Comparison of ENCODE assay signal across 10 mouse cellular contexts in the genomic region with DNA sequence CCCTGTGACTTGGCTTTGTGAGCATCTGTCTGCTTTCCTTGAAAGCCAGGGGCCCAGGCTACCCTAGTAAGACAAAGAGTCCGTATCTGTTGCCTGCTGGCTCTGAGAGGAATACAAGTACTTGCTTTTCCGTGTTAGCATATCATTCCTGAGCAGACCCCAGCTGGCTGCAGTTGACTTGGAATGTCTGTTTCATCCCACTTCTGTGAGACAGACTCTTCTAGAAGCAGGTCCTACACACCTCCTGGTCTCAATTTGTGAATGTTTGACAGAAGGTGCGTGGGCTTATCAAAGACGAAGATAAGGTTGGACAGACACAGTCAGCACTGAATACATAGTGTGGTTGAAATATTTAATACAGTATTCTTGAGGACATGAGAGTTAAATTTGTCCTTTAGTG. TPM values are rescaled to one million over a fixed set of nuclear protein-coding genes. Genes with fewer than 3 reads are reported as not detected.
A peak's percentile ranks its signal among the peaks of the same experiment; 100 is the strongest.
DNase-seq lines count a peak whose midpoint lies in the region; ATAC-seq and TF ChIP-seq lines count a peak whose summit lies in the region.
"Had no signal": no experiment of that assay in that cellular context is flagged by ENCODE, and none has a peak within 500 bp of the region (broad histone marks: within the 10 kb centered on the region; RNA-seq: fewer than 3 reads in every experiment).

No protein-coding gene starts in this region.

- no peaks in the 10 kb centered on the region for H3K27me3 ChIP-seq in heart, embryonic 15.5 days
- H3K27me3 ChIP-seq in megakaryocyte, embryonic 14.5 days (replicated peaks), result peaks cover 12% of the 10 kb centered on the region
- H3K27me3 ChIP-seq in embryonic facial prominence, embryonic 10.5 days (replicated peaks; ENCODE audit: low read depth, poor library complexity, severe bottlenecking), result no peaks in the 10 kb centered on the region
- no peaks in the 10 kb centered on the region for H3K27me3 ChIP-seq in myocyte (ENCODE audit: control insufficient read depth, insufficient read depth, insufficient read length)
- H3K27me3 ChIP-seq: forebrain, embryonic 13.5 days had no signal

- no peak overlapping the region for H3K9ac ChIP-seq in heart, embryonic 15.5 days
- H3K9ac ChIP-seq: forebrain, embryonic 13.5 days had no signal

- H3K9me3 ChIP-seq in heart, embryonic 15.5 days (replicated peaks), result no peaks in the 10 kb centered on the region
- H3K9me3 ChIP-seq in megakaryocyte, embryonic 14.5 days, result peaks cover 5% of the 10 kb centered on the region
- no peaks in the 10 kb centered on the region for H3K9me3 ChIP-seq in embryonic facial prominence, embryonic 10.5 days
- H3K9me3 ChIP-seq: forebrain, embryonic 13.5 days; limb, embryonic 10.5 days had no signal

- peaks cover 25% of the 10 kb centered on the region for H3K4me1 ChIP-seq in heart, embryonic 15.5 days (replicated peaks)
- H3K4me1 ChIP-seq in megakaryocyte, embryonic 14.5 days, result peaks cover 73% of the 10 kb centered on the region
- peaks cover 23% of the 10 kb centered on the region for H3K4me1 ChIP-seq in embryonic facial prominence, embryonic 10.5 days

- TF ChIP-seq POLR2A in myocyte (IDR thresholded peaks at IDR 0.05; ENCODE audit: insufficient read length, low read depth), result no peak

- H3K36me3 ChIP-seq in heart, embryonic 15.5 days, result peaks cover 18% of the 10 kb centered on the region; the same call in 1 of the 2 replicates
- H3K36me3 ChIP-seq in megakaryocyte, embryonic 14.5 days (replicated peaks; ENCODE audit: low read length), result peaks cover 56% of the 10 kb centered on the region
- H3K36me3 ChIP-seq in embryonic facial prominence, embryonic 10.5 days (replicated peaks), result peaks cover 58% of the 10 kb centered on the region
- H3K36me3 ChIP-seq in myocyte (ENCODE audit: control insufficient read depth, insufficient read depth), result peaks cover 16% of the 10 kb centered on the region

- no peak overlapping the region for H3K4me3 ChIP-seq in heart, embryonic 15.5 days
- H3K4me3 ChIP-seq in megakaryocyte, embryonic 14.5 days (replicated peaks), result peak overlapping the region; percentile 76
- H3K4me3 ChIP-seq in embryonic facial prominence, embryonic 10.5 days, result no peak overlapping the region
- H3K4me3 ChIP-seq in myocyte, result no peak overlapping the region
- H3K4me3 ChIP-seq: forebrain, embryonic 13.5 days; limb, embryonic 10.5 days had no signal

- ATAC-seq in heart, embryonic 15.5 days (replicated peaks; ENCODE audit: insufficient number of reproducible peaks, insufficient read depth, low FRiP score, low read depth), result no peak
- ATAC-seq in megakaryocyte, adult 5-6 weeks (ENCODE audit: poor library complexity, severe bottlenecking), result no peak
- ATAC-seq: forebrain, embryonic 13.5 days had no signal

- no peak overlapping the region for H3ac ChIP-seq in myocyte (ENCODE audit: control insufficient read depth, insufficient read length)

- 45% methylated on average over 4 of the region's 4 CpGs for WGBS in heart, embryonic 15.5 days
- 84% methylated on average over 4 of the region's 4 CpGs for WGBS in embryonic facial prominence, embryonic 10.5 days

- peaks cover 47% of the 10 kb centered on the region for H3K79me2 ChIP-seq in myocyte (ENCODE audit: control insufficient read depth, insufficient read depth)

- peak overlapping the region; percentile 56; the same call in 1 of the 2 replicates for H3K27ac ChIP-seq in heart, embryonic 15.5 days
- H3K27ac ChIP-seq in embryonic facial prominence, embryonic 10.5 days (replicated peaks), result peak overlapping the region; percentile 19; the same call in 1 of the 2 replicates
- H3K27ac ChIP-seq: forebrain, embryonic 13.5 days had no signal

- no peak overlapping the region for H3K4me2 ChIP-seq in heart, embryonic 15.5 days
- H3K4me2 ChIP-seq in myocyte (ENCODE audit: low read depth), result peak overlapping the region; percentile 79
- H3K4me2 ChIP-seq: forebrain, embryonic 13.5 days had no signal

- DNase-seq in heart, adult 18-20 months, result no peak
- DNase-seq in embryonic facial prominence, embryonic 10.5 days (ENCODE audit: low spot score), result no peak
- no peak for DNase-seq in adrenal gland, adult 18-20 months (ENCODE audit: low spot score in 2 of 2)
- no peak for DNase-seq in adrenal gland, postnatal 14 days

TF ChIP-seq in myocyte, 11 proteins besides CTCF, POLR2A, EP300 and RAD21:
- TF ChIP-seq TCF12 (IDR thresholded peaks at IDR 0.05; ENCODE audit: insufficient read depth, poor library complexity, severe bottlenecking) (no peak), REST (IDR thresholded peaks at IDR 0.05; ENCODE audit: insufficient read depth, insufficient read length) (no peak), TCF3 (IDR thresholded peaks at IDR 0.05; ENCODE audit: insufficient read length, low read depth) (no peak), MYOD1 (IDR thresholded peaks at IDR 0.05; ENCODE audit: control insufficient read depth in 1 of 3, insufficient read length in 2 of 3, low read depth in 2 of 3) (no peak), SRF (IDR thresholded peaks at IDR 0.05; ENCODE audit: control insufficient read depth, insufficient read length, low read depth) (no peak), CEBPB (IDR thresholded peaks at IDR 0.05; ENCODE audit: insufficient read depth, poor library complexity, severe bottlenecking) (no peak)

RNA-seq across cellular contexts. Expression of a gene that starts 31.4 kb away (rescaled TPM):
- 32.9 and 37.1 TPM in 2 replicates for polyA plus RNA-seq in heart, embryonic 15.5 days (2015; fragmentation: Nextera tagmentation; extraction: Ambion mirVana)
- total RNA-seq in heart, adult 18-20 months (2021), result 10 to 100 TPM; 14.3 to 16.3 TPM
- 13.5 and 55.6 TPM in 2 replicates for polyA plus RNA-seq in megakaryocyte, embryonic 14.5 days (2012; ENCODE audit: insufficient read depth, low replicate concordance)
- 18.1 and 20.9 TPM in 2 replicates for total RNA-seq in megakaryocyte, adult 5-6 weeks (2015)
- total RNA-seq in megakaryocyte, adult 5-6 weeks (2017), result 15.1 and 19.1 TPM in 2 replicates
- polyA plus RNA-seq in embryonic facial prominence, embryonic 10.5 days (2016; fragmentation: Nextera tagmentation; extraction: Ambion mirVana), result 54.7 and 59.3 TPM in 2 replicates
- 32.7 TPM for polyA plus RNA-seq in myocyte (2012; fragmentation: generic; extraction: Trizol)
- total RNA-seq in adrenal gland, adult 18-20 months (2021), result 10 to 100 TPM; 46.2 to 94.5 TPM
- 26.8 and 45.4 TPM in 2 replicates for total RNA-seq in adrenal gland, postnatal 14 days (2021)

RNA-seq across cellular contexts. Expression of a gene that starts 43.0 kb away (rescaled TPM):
- polyA plus RNA-seq in heart, embryonic 15.5 days (2015; fragmentation: Nextera tagmentation; extraction: Ambion mirVana), result 45.0 and 57.2 TPM in 2 replicates
- total RNA-seq in heart, adult 18-20 months (2021), result 10 to 100 TPM; 66.4 to 82.7 TPM
- 112 and 330 TPM in 2 replicates for polyA plus RNA-seq in megakaryocyte, embryonic 14.5 days (2012; ENCODE audit: insufficient read depth, low replicate concordance)
- 29.6 and 31.1 TPM in 2 replicates for total RNA-seq in megakaryocyte, adult 5-6 weeks (2015)
- total RNA-seq in megakaryocyte, adult 5-6 weeks (2017), result 45.9 and 49.7 TPM in 2 replicates
- polyA plus RNA-seq in embryonic facial prominence, embryonic 10.5 days (2016; fragmentation: Nextera tagmentation; extraction: Ambion mirVana), result 97.3 and 103 TPM in 2 replicates
- polyA plus RNA-seq in myocyte (2012; fragmentation: generic; extraction: Trizol), result 90.6 TPM
- total RNA-seq in adrenal gland, adult 18-20 months (2021), result 100 to 1,000 TPM; 315 to 352 TPM
- total RNA-seq in adrenal gland, postnatal 14 days (2021), result 190 and 216 TPM in 2 replicates
